Mouse (Mus musculus): ENCODE data around the gene Dysf. TPM values are rescaled to one million over a fixed set of nuclear protein-coding genes. Genes with fewer than 3 reads are reported as not detected.

The Dysf gene
- polyA plus RNA-seq, 1 experiment from 2014 or later, result 4.9 TPM

DNA sequence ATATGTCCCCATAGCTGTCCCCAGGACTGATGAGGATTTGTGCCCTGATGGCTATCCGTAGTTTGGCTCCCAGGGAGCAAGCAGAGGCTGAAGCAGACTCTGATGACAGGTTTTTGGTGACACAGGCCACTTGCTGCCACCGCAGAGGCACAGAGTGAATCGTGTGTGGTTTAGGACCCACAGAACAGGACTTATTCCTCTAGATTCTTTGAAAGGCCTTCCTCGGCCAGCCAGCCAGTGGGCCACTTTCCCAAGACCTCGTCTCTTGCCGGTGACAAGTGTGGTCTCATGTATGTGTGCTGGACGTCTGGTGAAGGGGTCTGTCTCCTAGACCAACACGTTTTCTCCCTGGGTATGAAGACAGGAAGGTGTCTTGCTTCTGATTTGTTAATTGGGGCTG, 48.8 kb downstream of the Dysf start:
- H3K4me1 ChIP-seq, result no peaks in the 10 kb centered on the region
- WGBS, result 83% methylated on average over 8 of the region's 8 CpGs
- no peaks in the 10 kb centered on the region for H3K9me3 ChIP-seq (replicated peaks)
- H3K4me3 ChIP-seq, result no peak overlapping the region
- H3K36me3 ChIP-seq, result no peaks in the 10 kb centered on the region
- no peak overlapping the region for H3K4me2 ChIP-seq (replicated peaks)
- no peak for ATAC-seq (ENCODE audit: low FRiP score)
- H3K27ac ChIP-seq, result no peak overlapping the region
- no peaks in the 10 kb centered on the region for H3K27me3 ChIP-seq
- H3K9ac ChIP-seq, result no peak overlapping the region

DNA sequence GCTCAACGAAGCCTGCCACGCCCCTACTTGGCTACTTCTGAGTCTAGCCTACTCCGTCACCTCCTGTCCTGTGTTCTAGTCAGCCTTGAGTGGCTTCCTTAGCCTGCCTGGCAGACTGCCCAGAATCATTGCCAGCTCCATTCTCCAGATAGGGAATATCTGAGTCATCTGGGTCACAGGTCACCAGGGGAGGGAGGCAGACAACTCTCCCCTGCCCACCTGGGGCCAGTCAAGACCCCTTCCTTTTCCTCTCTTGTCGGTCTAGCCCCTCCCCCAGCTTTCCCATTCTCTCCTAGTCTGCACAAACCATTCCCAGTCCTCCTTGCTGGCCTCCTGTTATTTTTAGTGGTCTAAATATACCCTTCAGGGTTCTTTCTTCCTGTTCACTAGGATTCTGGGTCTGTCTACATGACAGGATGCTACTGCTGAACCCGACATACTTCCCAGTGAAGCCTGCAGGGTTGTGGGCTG, 50.3 kb downstream of the Dysf start:
- Histone ChIP-seq H3K9ac (no peak overlapping the region), H3K27me3 (no peaks in the 10 kb centered on the region), H3K4me1 (no peaks in the 10 kb centered on the region), H3K4me3 (no peak overlapping the region), H3K27ac (no peak overlapping the region), H3K4me2 (replicated peaks) (no peak overlapping the region), H3K9me3 (replicated peaks) (no peaks in the 10 kb centered on the region), H3K36me3 (no peaks in the 10 kb centered on the region)
- no peak for ATAC-seq (ENCODE audit: low FRiP score)
- 74% methylated on average over 5 of the region's 5 CpGs for WGBS

DNA sequence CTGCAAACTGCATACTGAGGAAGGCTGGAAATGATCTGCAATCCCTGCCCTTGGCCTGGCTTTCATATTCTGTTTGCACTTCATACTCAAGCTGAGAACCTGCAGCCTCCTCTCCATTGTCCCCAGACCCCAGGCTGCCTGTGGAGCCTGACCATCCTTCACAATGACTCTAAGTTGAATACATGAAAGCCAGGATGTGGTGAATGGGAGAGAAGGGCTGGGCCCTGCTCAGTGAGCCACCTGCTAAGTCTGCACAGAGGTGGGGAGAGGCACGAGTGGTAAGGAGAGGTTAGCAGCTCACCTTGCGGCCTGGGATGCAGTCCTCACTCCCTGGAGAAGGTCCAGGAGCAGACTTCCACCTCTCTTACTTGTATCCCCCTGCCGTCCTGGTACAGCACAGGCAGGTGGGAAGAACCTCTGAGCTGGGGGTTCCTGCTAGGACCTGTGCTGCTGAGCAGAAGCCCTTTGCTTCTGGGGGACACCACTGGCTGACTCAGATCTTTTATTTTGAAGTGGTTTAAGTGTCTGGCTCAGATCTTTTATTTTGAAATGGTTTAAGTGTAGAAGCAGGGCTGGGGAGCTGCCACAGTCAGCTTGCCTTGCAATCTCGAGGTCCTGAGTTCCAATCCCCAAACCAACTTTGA, 51.5 kb downstream of the Dysf start:
- Histone ChIP-seq H3K9me3 (replicated peaks) (no peaks in the 10 kb centered on the region), H3K9ac (no peak overlapping the region), H3K4me1 (no peaks in the 10 kb centered on the region), H3K36me3 (no peaks in the 10 kb centered on the region), H3K4me3 (no peak overlapping the region), H3K4me2 (replicated peaks) (no peak overlapping the region), H3K27me3 (no peaks in the 10 kb centered on the region), H3K27ac (no peak overlapping the region)
- no peak for ATAC-seq (ENCODE audit: low FRiP score)
- WGBS, result 51% methylated on average over 4 of the region's 4 CpGs

DNA sequence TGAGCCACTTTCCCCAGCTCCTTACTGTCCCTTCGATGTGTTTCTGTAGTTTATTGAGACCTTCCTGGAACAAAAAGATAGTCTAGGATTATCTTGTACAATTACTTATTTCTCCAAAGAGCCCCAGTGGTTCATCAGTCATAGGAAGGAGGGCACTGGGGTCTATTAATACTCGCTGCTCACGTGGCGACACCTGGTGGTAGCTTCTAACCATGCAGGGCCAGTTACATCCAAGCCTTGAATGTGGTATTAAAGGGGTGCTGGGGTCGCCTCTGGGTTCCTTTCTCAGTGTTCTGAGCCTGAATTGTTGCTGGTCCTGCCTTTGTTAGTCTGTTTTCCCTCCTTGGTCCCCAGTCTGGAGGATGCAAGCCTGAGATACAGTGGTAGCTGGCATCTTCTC, 52.9 kb downstream of the Dysf start:
- H3K4me2 ChIP-seq (replicated peaks), result no peak overlapping the region
- H3K4me1 ChIP-seq, result no peaks in the 10 kb centered on the region
- H3K27me3 ChIP-seq, result no peaks in the 10 kb centered on the region
- ATAC-seq (ENCODE audit: low FRiP score), result no peak
- H3K27ac ChIP-seq, result no peak overlapping the region
- H3K9me3 ChIP-seq (replicated peaks), result no peaks in the 10 kb centered on the region
- no peaks in the 10 kb centered on the region for H3K36me3 ChIP-seq
- H3K4me3 ChIP-seq, result no peak overlapping the region
- no peak overlapping the region for H3K9ac ChIP-seq
- WGBS, result 5% methylated on average over 5 of the region's 5 CpGs

DNA sequence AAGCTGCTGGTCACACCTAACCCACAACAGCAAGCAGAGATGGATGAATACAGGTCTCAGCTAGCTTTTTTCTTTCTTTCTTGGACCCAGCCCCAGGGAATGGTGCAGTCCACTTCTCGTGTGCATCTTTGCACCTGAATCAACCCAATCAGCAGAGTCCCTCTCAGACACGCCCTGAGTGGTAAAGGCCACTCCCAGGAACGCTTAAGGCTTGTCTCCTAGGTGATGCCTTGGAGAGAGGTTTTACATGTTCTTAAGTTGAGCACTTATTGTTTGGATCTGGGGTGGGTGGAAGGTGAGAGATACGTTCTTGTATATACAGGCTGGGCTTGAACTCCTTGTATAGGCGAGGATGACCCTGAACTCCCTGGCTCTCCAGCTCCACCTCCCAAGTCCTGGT, 54.2 kb downstream of the Dysf start:
- peaks cover under 1% of the 10 kb centered on the region; the same call in 1 of the 2 replicates for H3K4me1 ChIP-seq
- no peak overlapping the region for H3K9ac ChIP-seq
- no peak overlapping the region for H3K4me2 ChIP-seq (replicated peaks)
- no peak overlapping the region for H3K4me3 ChIP-seq
- WGBS, result 73% methylated on average over 5 of the region's 5 CpGs
- no peaks in the 10 kb centered on the region for H3K27me3 ChIP-seq
- H3K36me3 ChIP-seq, result no peaks in the 10 kb centered on the region
- no peak for ATAC-seq (ENCODE audit: low FRiP score)
- H3K9me3 ChIP-seq (replicated peaks), result no peaks in the 10 kb centered on the region
- no peak overlapping the region for H3K27ac ChIP-seq

DNA sequence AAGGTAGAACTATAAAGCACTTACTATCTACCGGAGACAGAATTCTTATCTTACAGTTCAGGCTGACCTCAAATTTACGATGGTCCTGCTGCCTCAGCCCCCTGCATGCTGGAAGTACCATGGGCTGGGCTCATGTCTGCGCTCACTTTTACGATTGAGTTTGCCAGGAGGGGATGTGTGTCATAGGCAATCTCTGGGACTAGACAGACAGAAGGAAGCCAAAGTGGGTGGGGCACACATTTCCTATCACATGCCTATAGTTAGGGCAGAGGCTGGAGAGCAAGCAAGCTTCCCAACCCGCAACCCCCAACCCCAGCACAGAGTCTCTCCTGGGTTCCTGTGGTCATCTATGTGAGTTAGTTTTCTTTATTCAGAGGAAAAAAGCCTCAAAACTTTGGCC, 59.8 kb downstream of the Dysf start:
- H3K36me3 ChIP-seq, result no peaks in the 10 kb centered on the region
- ATAC-seq (ENCODE audit: low FRiP score), result no peak

DNA sequence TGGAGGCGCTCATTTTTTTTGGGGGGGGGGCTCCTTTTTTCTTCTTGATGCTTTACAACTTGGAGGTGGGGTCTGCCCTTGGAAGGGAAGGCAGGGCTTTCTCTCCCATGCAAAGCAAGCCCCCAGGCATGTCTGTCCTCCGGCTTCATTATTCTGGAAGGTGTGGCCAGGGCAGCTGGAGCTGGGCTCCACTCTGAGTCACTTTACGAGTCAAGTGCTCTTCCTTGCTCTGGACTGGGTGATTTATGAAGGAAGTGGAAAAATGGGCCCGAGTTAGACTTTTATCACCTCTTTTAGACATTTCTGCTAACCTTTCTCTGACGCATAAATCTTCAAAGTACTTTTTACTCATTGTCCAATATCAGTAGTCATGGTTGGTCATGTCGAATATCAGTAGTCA, 61.9 kb downstream of the Dysf start:
- Histone ChIP-seq H3K27me3 (no peaks in the 10 kb centered on the region), H3K27ac (no peak overlapping the region), H3K4me3 (no peak overlapping the region), H3K9me3 (replicated peaks) (no peaks in the 10 kb centered on the region), H3K4me2 (replicated peaks) (no peak overlapping the region), H3K36me3 (no peaks in the 10 kb centered on the region), H3K4me1 (peaks cover 2% of the 10 kb centered on the region; the same call in 1 of the 2 replicates), H3K9ac (no peak overlapping the region)
- no peak for ATAC-seq (ENCODE audit: low FRiP score)
- 88% methylated on average over 6 of the region's 6 CpGs for WGBS

More for the DNA sequence above, 59.8 kb downstream of the Dysf start:
- Histone ChIP-seq H3K4me3 (no peak overlapping the region), H3K27me3 (no peaks in the 10 kb centered on the region), H3K4me2 (replicated peaks) (no peak overlapping the region), H3K27ac (no peak overlapping the region), H3K9ac (no peak overlapping the region), H3K9me3 (replicated peaks) (no peaks in the 10 kb centered on the region), H3K4me1 (peaks cover 2% of the 10 kb centered on the region; the same call in 1 of the 2 replicates)
- 89% methylated on average over 5 of the region's 5 CpGs for WGBS

DNA sequence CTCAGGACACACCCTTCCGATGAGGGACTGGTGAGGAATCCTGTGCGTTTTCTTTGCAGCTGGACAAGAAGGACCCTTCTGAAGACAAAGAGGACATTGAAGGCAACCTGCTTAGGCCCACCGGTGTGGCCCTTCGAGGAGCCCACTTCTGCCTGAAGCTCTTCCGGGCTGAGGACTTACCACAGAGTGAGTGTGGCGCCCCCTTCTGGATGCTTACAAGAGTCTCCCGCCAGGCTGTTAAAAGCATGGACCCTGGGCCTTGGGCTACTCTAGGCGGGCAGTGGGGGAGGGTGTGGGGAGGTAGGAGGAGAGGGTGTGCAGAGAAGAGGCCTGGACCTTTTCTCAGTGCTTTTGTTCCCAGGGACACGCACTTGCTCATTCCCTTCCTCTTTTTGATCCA, 64.2 kb downstream of the Dysf start:
- Histone ChIP-seq H3K9ac (no peak overlapping the region), H3K9me3 (replicated peaks) (no peaks in the 10 kb centered on the region), H3K4me2 (replicated peaks) (no peak overlapping the region), H3K27me3 (no peaks in the 10 kb centered on the region), H3K36me3 (no peaks in the 10 kb centered on the region), H3K4me3 (no peak overlapping the region), H3K27ac (no peak overlapping the region), H3K4me1 (peaks cover 1% of the 10 kb centered on the region; the same call in 1 of the 2 replicates)
- ATAC-seq (ENCODE audit: low FRiP score), result no peak
- WGBS, result 64% methylated on average over 9 of the region's 9 CpGs

DNA sequence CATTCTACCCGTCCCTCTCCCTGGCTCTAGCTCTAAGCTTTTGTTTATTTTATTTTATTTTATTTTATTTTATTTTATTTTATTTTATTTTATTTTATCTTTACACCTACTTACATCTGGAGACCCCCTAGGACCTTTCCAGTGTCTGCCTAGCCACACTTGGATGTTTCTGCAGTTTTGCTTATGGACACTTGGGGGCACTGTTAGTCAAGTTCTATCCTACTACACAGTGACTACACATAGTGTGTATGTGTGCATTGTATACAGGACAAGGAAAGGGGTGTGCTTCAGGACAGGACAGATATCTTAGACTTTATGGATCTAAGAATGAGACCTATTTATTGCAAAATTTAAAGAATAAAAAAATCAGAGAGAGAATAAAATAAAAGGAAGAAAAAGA, 69.8 kb downstream of the Dysf start:
- 30% methylated on average over 1 of the region's 1 CpGs for WGBS
- no peak overlapping the region for H3K4me2 ChIP-seq (replicated peaks)
- H3K4me3 ChIP-seq, result no peak overlapping the region
- H3K4me1 ChIP-seq, result no peaks in the 10 kb centered on the region
- no peak for ATAC-seq (ENCODE audit: low FRiP score)
- H3K9me3 ChIP-seq (replicated peaks), result no peaks in the 10 kb centered on the region
- no peaks in the 10 kb centered on the region for H3K36me3 ChIP-seq
- H3K27ac ChIP-seq, result no peak overlapping the region
- H3K27me3 ChIP-seq, result no peaks in the 10 kb centered on the region
- H3K9ac ChIP-seq, result no peak overlapping the region

DNA sequence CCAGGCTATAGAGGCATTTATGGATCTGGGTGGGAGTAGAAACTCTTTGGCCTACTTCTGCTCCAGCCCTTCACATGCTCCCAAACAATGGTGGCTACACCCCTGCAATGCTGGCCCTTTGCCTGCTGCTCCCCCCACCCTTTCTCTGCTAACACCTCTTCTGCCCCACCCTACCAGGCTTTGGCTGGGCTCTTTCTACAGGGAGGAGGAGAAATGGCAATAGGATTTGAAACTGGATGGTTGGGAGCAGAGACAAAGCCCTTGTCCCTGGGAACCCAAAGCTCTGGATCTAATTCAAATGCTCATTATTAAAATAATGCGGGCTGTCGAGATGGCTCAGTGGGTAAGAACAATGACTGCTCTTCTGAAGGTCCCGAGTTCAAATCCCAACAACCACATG, 72.2 kb downstream of the Dysf start:
- H3K4me1 ChIP-seq, result no peaks in the 10 kb centered on the region
- 85% methylated on average over 3 of the region's 3 CpGs for WGBS
- ATAC-seq (ENCODE audit: low FRiP score), result no peak
- H3K27me3 ChIP-seq, result no peaks in the 10 kb centered on the region
- no peaks in the 10 kb centered on the region for H3K9me3 ChIP-seq (replicated peaks)
- H3K4me3 ChIP-seq, result no peak overlapping the region
- H3K27ac ChIP-seq, result no peak overlapping the region
- H3K9ac ChIP-seq, result no peak overlapping the region
- H3K36me3 ChIP-seq, result no peaks in the 10 kb centered on the region
- no peak overlapping the region for H3K4me2 ChIP-seq (replicated peaks)

DNA sequence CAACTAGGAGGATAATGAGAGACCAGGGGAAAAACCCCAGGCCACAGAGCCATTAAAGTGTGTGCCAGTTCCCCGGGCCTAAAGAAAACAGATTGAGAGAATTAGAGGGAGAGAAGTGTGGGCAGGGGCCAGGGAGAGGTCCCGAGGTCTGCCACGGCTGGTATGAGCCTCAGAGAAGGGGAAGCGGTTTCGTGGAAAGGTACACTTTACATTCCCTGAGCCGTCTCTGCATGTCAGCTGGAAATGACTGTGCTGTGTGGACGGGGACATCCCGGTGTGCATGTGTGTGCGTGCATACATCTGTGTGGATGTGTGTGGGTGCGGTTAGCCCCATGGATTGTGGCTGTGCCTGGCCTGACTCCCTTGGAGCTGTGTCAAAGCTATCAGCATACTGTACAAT, 76.4 kb downstream of the Dysf start:
- Histone ChIP-seq H3K4me3 (no peak overlapping the region), H3K36me3 (no peaks in the 10 kb centered on the region), H3K27me3 (no peaks in the 10 kb centered on the region), H3K9me3 (replicated peaks) (no peaks in the 10 kb centered on the region), H3K9ac (no peak overlapping the region), H3K27ac (no peak overlapping the region), H3K4me1 (no peaks in the 10 kb centered on the region), H3K4me2 (replicated peaks) (no peak overlapping the region)
- no peak for ATAC-seq (ENCODE audit: low FRiP score)
- 73% methylated on average over 10 of the region's 10 CpGs for WGBS

DNA sequence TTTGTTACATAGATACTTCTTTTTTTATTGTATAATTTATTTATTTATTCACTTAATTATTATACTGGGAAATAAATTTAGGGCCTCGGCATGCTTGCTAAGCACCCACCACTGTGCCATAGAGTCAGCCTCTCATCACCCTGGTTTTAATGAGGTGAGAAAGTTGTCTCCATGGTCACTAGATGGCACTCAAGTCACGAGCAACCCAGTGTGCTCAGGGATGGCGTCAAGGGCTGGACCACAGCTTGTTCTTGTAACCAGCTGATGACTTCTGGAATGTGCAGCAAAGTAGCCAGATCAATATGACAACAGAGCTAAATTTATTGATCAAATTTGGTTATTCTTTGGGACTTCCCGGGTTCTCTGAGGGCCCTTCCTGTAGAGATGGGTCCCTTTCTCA, 85.1 kb downstream of the Dysf start:
- H3K9me3 ChIP-seq (replicated peaks), result no peaks in the 10 kb centered on the region
- H3K36me3 ChIP-seq, result no peaks in the 10 kb centered on the region
- H3K4me3 ChIP-seq, result no peak overlapping the region
- WGBS, result 25% methylated on average over 4 of the region's 4 CpGs
- H3K4me1 ChIP-seq, result peaks cover 5% of the 10 kb centered on the region
- no peak overlapping the region for H3K4me2 ChIP-seq (replicated peaks)
- no peak overlapping the region for H3K9ac ChIP-seq
- H3K27ac ChIP-seq, result no peak overlapping the region
- no peaks in the 10 kb centered on the region; the same call in 1 of the 2 replicates for H3K27me3 ChIP-seq
- peak; percentile 60; the same call in 1 of the 2 replicates for ATAC-seq (ENCODE audit: low FRiP score)

DNA sequence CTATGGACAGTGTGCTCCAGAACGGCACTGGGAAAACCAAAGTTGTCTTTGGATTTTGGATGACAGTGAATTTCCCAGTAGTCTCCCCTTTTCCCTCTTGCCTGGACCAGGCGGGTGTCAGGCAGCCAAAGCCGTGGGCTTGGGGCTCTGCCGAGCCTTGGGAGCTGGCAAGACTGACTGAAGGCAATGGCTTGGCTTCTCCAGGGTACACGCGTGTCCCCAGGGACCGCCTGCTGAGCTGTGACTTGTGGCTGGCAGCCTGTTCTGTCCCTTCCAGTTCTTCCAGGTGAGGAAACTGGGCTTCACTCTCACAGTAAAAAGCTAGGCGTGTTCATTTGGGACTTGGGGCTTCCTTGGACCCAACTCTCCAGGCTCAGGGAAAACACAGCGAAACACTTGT, 86.1 kb downstream of the Dysf start:
- no peak overlapping the region for H3K4me3 ChIP-seq
- no peak overlapping the region for H3K4me2 ChIP-seq (replicated peaks)
- peaks cover 5% of the 10 kb centered on the region for H3K4me1 ChIP-seq
- no peak overlapping the region for H3K27ac ChIP-seq
- 83% methylated on average over 9 of the region's 9 CpGs for WGBS
- H3K36me3 ChIP-seq, result no peaks in the 10 kb centered on the region
- no peaks in the 10 kb centered on the region for H3K9me3 ChIP-seq (replicated peaks)
- H3K27me3 ChIP-seq, result no peaks in the 10 kb centered on the region; the same call in 1 of the 2 replicates
- ATAC-seq (ENCODE audit: low FRiP score), result no peak
- no peak overlapping the region for H3K9ac ChIP-seq

Measured in hindbrain, embryonic 12.5 days (tissue).